Mouse (Mus musculus) liver, postnatal 0 days (tissue): ENCODE measurements around the gene Pgd. TPM values are rescaled to one million over a fixed set of nuclear protein-coding genes. Genes with fewer than 3 reads are reported as not detected.
"Not testable (repeated sequence)": the region's sequence is repeated elsewhere in the genome, so short reads cannot be mapped to it uniquely, and the experiment has no call there.

ENCODE experiments used
- ATAC-seq: fragments of 200-750 bp; cut with Nextera tagmentation; 2 replicates; pipeline ENCODE4 v1.8.0; 2017; ENCODE audit warnings: mild to moderate bottlenecking, moderate library complexity
- DNase-seq: peaks from one replicate; pipeline ENCODE4 v3.0.0-alpha.2; 2016
- H3K27ac ChIP-seq: fragments of 300-500 bp; sonication (generic); 2 replicates; pipeline ENCODE4 v1.5.1; 2014; ENCODE audit warnings: antibody characterized with exemption, moderate library complexity, mild to moderate bottlenecking, low read depth
- H3K27me3 ChIP-seq: fragments of 300-500 bp; sonication (generic); 2 replicates; pipeline ENCODE4 v1.6.1; 2014; ENCODE audit warnings: low read length, control low read depth, mixed read lengths; ENCODE audit not compliant: insufficient read depth
- H3K36me3 ChIP-seq: fragments of 300-500 bp; sonication (generic); replicated peaks from 2 replicates; pipeline ENCODE4 v1.6.1; 2014; ENCODE audit warnings: mild to moderate bottlenecking, control low read depth, low read length, moderate library complexity, mixed read lengths; ENCODE audit not compliant: insufficient read depth
- H3K4me1 ChIP-seq: fragments of 300-500 bp; sonication (generic); 2 replicates; pipeline ENCODE4 v1.6.1; 2014; ENCODE audit warnings: antibody characterized with exemption, mild to moderate bottlenecking, control low read depth; ENCODE audit not compliant: insufficient read depth
- H3K4me2 ChIP-seq: fragments of 300-500 bp; sonication (generic); 2 replicates; pipeline ENCODE4 v1.6.1; 2014; ENCODE audit warnings: low read depth, mild to moderate bottlenecking, low read length, moderate library complexity, mixed read lengths
- H3K4me3 ChIP-seq: fragments of 300-500 bp; sonication (generic); 2 replicates; pipeline ENCODE4 v1.5.1; 2014; ENCODE audit warnings: low read depth, low read length
- H3K9ac ChIP-seq: fragments of 300-500 bp; sonication (generic); replicated peaks from 2 replicates; pipeline ENCODE4 v1.6.1; 2014; ENCODE audit warnings: mild to moderate bottlenecking, moderate library complexity
- H3K9me3 ChIP-seq: fragments of 300-500 bp; sonication (generic); 2 replicates; pipeline ENCODE4 v1.6.1; 2016; ENCODE audit warnings: mild to moderate bottlenecking, control low read depth, low read length, mixed read lengths
- CTCF ChIP-seq: sonication (generic); IDR thresholded peaks from 2 replicates; pipeline ENCODE4 v1.5.1; 2016; ENCODE audit warnings: antibody characterized with exemption, low read depth
- EP300 ChIP-seq: IDR thresholded peaks from 2 replicates; pipeline ENCODE4 v1.6.1; 2016; ENCODE audit warnings: antibody characterized with exemption, low read depth, mild to moderate bottlenecking
- WGBS: fragments of 180-500 bp; shearing (Covaris S2); extraction: QIAGEN DNeasy Blood & Tissue Kit; methylation state at CpG from one replicate; pipeline ENCODE4 v1.1.7; 2014; ENCODE audit not compliant: insufficient replicate concordance; 5-methylcytosine and 5-hydroxymethylcytosine counted together
- polyA plus RNA-seq: library from polyadenylated mRNA; unstranded; fragments of >200 nt; fragmentation: Nextera tagmentation; extraction: Ambion mirVana; gene quantifications from 2 replicates; pipeline ENCODE4 v1.2.1, GENCODE M21; 2015

The Pgd gene
- polyA plus RNA-seq, 1 experiment from 2014 or later = 49.9 TPM

DNA sequence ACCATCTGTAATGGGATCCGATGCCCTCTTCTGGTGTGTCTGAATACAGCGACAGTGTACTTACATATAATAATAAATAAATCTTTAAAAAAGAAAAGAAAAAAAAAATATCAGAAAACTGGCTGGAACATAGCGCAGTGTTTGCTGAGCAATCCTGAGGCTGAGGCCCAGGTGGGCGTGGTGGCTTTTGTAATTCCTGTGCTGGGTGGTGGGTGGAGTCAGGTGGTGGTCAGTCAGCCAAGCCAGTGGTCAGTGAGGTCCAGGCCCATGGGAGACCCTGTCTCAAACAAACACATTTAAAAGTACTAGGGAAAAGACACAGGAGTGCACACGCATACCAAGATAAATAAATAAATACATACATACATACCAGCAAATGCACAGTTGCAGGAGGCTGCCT, 5.5 kb upstream of the Pgd start:
- peak overlapping the region; percentile 68 for H3K27ac ChIP-seq
- no peaks in the 10 kb centered on the region for H3K27me3 ChIP-seq
- ATAC-seq (no peak), DNase-seq (no peak)
- H3K4me1 ChIP-seq = peaks cover 19% of the 10 kb centered on the region
- no peak overlapping the region for H3K4me2 ChIP-seq
- H3K36me3 ChIP-seq = no peaks in the 10 kb centered on the region
- no peak overlapping the region for H3K4me3 ChIP-seq
- H3K9me3 ChIP-seq = no peaks in the 10 kb centered on the region
- no peak overlapping the region for H3K9ac ChIP-seq
- 74% methylated on average over 5 of the region's 5 CpGs for WGBS
- no peak for TF ChIP-seq CTCF
- TF ChIP-seq EP300 = no peak

DNA sequence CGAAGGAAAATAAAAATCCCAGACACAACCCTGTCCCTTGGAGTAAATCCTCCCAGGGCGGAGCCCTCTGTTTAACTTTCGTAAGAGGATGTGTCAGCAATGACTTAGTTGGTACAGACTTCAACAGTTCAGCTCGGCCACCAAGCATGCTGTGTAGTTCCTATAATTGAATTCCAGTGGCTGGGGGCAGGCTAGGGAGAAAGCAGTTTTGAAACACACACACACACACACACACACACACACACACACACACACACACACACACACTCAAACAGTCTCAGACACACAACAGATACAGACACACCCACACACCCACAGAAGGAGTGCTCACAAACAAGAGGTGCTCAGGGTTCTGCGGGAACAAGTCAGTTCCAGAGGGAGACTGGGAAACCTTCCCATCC, 5.0 kb upstream of the Pgd start:
- Histone ChIP-seq H3K27ac (peak overlapping the region; percentile 68), H3K4me2 (no peak overlapping the region), H3K4me1 (peaks cover 19% of the 10 kb centered on the region), H3K27me3 (no peaks in the 10 kb centered on the region), H3K36me3 (no peaks in the 10 kb centered on the region), H3K9me3 (no peaks in the 10 kb centered on the region), H3K9ac (no peak overlapping the region), H3K4me3 (no peak overlapping the region)
- 38% methylated on average over 5 of the region's 5 CpGs for WGBS
- DNase-seq (peak; percentile 51), ATAC-seq (peak; percentile 45)
- TF ChIP-seq CTCF = no peak
- TF ChIP-seq EP300 = peak; percentile 25; the same call in 1 of the 2 replicates

DNA sequence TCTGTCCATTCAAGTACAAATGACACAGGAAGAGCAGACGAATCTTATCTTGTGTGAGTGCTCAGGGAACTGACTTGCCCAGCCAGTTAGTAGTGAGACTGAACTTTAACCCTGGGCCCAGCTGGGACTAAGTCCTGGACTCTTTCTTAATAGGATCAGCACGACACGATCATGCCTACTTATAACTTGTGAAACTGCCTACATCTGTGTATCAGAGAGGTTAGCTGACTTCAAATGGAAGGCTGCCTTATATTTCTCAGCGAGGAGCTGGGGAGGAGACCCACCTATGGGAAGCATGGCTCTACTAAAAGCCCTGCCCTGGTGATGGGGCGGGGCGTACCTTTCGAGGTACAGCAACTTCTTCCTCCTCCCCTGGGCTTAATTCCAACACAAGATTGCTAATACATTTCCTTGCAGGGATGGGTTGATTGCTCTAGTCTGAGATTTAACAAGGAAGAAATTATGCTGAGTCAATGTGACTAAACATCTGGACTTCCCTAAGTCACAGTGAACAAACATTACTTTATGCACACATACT, 3.9 kb upstream of the Pgd start:
- no peaks in the 10 kb centered on the region for H3K36me3 ChIP-seq
- H3K9me3 ChIP-seq = no peaks in the 10 kb centered on the region
- H3K9ac ChIP-seq = no peak overlapping the region
- H3K4me2 ChIP-seq = peak overlapping the region; percentile 14; the same call in 1 of the 2 replicates
- ATAC-seq = no peak
- H3K27ac ChIP-seq = peak overlapping the region; percentile 68
- H3K4me3 ChIP-seq = no peak overlapping the region
- TF ChIP-seq EP300 = no peak
- no peak for TF ChIP-seq CTCF
- WGBS = 33% methylated on average over 7 of the region's 7 CpGs
- no peak for DNase-seq
- peaks cover 23% of the 10 kb centered on the region for H3K4me1 ChIP-seq
- H3K27me3 ChIP-seq = no peaks in the 10 kb centered on the region

DNA sequence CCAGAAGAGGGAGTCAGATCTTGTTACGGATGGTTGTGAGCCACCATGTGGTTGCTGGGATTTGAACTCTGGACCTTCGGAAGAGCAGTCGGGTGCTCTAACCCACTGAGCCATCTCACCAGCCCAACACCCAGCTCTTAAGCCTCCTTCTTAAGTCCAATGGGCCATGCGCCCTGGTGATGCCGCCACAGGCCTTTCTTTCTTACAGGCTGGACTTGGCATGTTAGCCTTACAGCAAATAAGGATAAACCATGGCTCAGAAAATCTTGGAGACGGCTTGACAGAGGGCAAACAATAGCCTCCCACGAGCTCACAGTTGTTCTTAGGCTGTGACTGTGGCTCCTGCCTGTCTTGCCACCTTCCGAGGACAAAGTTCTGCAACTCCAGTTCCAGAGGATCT, 3.4 kb upstream of the Pgd start:
- H3K27me3 ChIP-seq, DNase-seq, H3K9ac ChIP-seq, H3K4me3 ChIP-seq, ATAC-seq, H3K9me3 ChIP-seq, H3K36me3 ChIP-seq: not testable (repeated sequence)
- H3K27ac ChIP-seq = peak overlapping the region; percentile 68
- peaks cover 29% of the 10 kb centered on the region for H3K4me1 ChIP-seq
- H3K4me2 ChIP-seq = 0 out of 2 replicates have a peak overlapping the region, but pooled peaks have one; percentile 14
- WGBS = 76% methylated on average over 7 of the region's 8 CpGs

DNA sequence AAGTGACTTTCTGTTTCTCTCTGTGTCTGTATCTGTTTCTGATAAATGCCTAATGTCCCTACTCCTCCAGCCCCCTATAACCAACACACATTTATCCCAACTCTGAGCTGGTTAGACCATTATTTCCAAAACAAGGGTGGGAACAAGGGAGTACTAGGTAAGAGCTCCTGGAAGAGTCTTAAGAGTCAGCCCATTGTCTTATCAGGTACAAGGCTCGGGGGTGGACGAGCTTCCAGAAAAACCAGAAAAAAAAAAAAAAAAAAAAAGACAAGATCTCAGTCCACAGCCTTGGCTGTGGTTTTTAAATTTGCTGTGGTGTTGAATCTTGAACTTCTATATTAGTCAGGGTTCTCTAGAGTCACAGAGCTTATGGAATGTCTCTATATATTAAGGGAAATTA, 1.4 kb upstream of the Pgd start:
- no peaks in the 10 kb centered on the region for H3K9me3 ChIP-seq
- 0 out of 2 replicates have a peak overlapping the region, but pooled peaks have one; percentile 69 for H3K9ac ChIP-seq
- peaks cover 18% of the 10 kb centered on the region; the same call in 1 of the 2 replicates for H3K36me3 ChIP-seq
- no peak for ATAC-seq
- no peaks in the 10 kb centered on the region for H3K27me3 ChIP-seq
- DNase-seq = no peak
- 31% methylated on average over 2 of the region's 2 CpGs for WGBS
- H3K27ac ChIP-seq = peak overlapping the region; percentile 86; the same call in 1 of the 2 replicates
- TF ChIP-seq EP300 (no peak), CTCF (no peak)
- peak overlapping the region; percentile 98 for H3K4me2 ChIP-seq
- H3K4me1 ChIP-seq = peaks cover 27% of the 10 kb centered on the region
- no peak overlapping the region for H3K4me3 ChIP-seq

DNA sequence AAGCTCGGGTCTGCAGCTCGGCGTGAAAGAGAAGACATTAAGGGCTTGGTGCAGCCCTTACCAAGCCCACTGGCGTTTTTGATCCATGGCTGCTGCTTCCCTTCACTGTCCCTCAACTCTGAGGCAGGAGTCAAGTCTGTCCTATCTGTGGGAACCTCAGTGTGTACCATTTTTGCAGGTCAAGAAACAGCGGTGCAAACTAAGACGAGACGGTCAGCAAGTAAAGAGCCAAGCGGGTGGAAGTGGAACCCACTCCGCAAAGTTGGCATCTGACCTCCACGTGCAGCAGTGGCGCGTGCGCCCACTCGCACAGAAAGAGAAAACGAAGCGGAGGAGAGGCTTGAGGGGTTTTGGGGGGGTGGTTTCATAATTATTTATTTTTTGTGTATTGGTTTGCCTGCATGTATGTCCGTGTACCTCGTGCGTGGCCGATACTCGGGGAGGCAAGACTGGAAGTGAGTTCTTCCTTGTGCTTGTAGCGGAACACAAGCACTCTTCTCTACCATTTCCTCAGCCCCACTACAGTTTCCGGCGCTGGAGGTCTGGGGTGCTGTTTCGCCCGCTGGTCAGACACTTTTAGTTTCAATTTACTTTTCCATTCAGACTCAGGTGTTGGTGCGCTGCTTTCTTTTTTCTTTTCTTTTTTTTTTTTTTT, 513 bp upstream of the Pgd start:
- peaks cover 22% of the 10 kb centered on the region for H3K4me1 ChIP-seq
- WGBS = under 1% methylated on average over 27 of the region's 27 CpGs
- H3K27ac ChIP-seq = peak overlapping the region; percentile 86
- peak overlapping the region; percentile 98 for H3K4me2 ChIP-seq
- peak; percentile 21 for ATAC-seq
- no peaks in the 10 kb centered on the region for H3K27me3 ChIP-seq
- H3K36me3 ChIP-seq = peaks cover 26% of the 10 kb centered on the region; the same call in 1 of the 2 replicates
- DNase-seq = peak; percentile 52
- peak overlapping the region; percentile 69 for H3K9ac ChIP-seq
- H3K4me3 ChIP-seq = peak overlapping the region; percentile 75
- TF ChIP-seq CTCF (no peak), EP300 (peak; percentile 4; the same call in 1 of the 2 replicates)
- no peaks in the 10 kb centered on the region for H3K9me3 ChIP-seq
